Mouse (Mus musculus) neural tube, embryonic 10.5 days (tissue): Measurements from ENCODE around the gene Tmem150b.

ENCODE experiments used
- DNase-seq: peaks from one replicate; pipeline ENCODE4 v3.0.0-alpha.2; 2017; ENCODE audit warnings: low spot score; ENCODE audit errors: extremely low spot score

Gene Tmem150b

GRCm38 (mm10) chr7:4663742-4664141 lies 61.3 kb downstream of the Tmem150b start:
- no peak for DNase-seq

- no peak for DNase-seq
Observed at GRCm38 (mm10) chr7:4663179-4663578, 61.9 kb downstream of the Tmem150b start.

GRCm38 (mm10) chr7:4659911-4660443 lies 65.1 kb downstream of the Tmem150b start:
- DNase-seq: no peak

GRCm38 (mm10) chr7:4658912-4659551 lies 66.0 kb downstream of the Tmem150b start, which contains the start of gene Ppp6r1:
Gene Ppp6r1 (minus strand): TSS chr7:4659019.
- peak; percentile 91 for DNase-seq

GRCm38 (mm10) chr7:4658128-4658907 lies 66.7 kb downstream of the Tmem150b start:
- no peak for DNase-seq

- DNase-seq: no peak
Observed at GRCm38 (mm10) chr7:4657521-4658127, 67.4 kb downstream of the Tmem150b start.
